Mouse (Mus musculus) layer of hippocampus, adult 9-10 months (tissue): ENCODE data around the gene Asb6.
A peak's percentile ranks its signal among the peaks of the same experiment; 100 is the strongest.

Experiments
- DNase-seq: peaks from one replicate; pipeline ENCODE4 v3.0.0; 2022; ENCODE audit warnings: low spot score

Gene Asb6

GRCm38 (mm10) chr2:30795271-30795888, 34.8 kb downstream of the Asb6 start:
- no peak for DNase-seq

- DNase-seq, result peak; percentile 94
These were observed 35.7 kb downstream of the Asb6 start for GRCm38 (mm10) chr2:30794179-30795108.

GRCm38 (mm10) chr2:30792061-30792460, 38.1 kb downstream of the Asb6 start:
- DNase-seq, result no peak

- DNase-seq, result no peak
These were observed 42.7 kb downstream of the Asb6 start for GRCm38 (mm10) chr2:30787466-30787865.

GRCm38 (mm10) chr2:30784078-30784994, 45.8 kb downstream of the Asb6 start:
- DNase-seq, result no peak

- peak; percentile 61 for DNase-seq
These were observed 46.8 kb downstream of the Asb6 start for GRCm38 (mm10) chr2:30783346-30783745.

- DNase-seq, result no peak
These were observed 47.5 kb downstream of the Asb6 start for GRCm38 (mm10) chr2:30782312-30783290.

GRCm38 (mm10) chr2:30779241-30779640, 50.9 kb downstream of the Asb6 start:
- DNase-seq, result no peak

GRCm38 (mm10) chr2:30778235-30778634, 51.9 kb downstream of the Asb6 start:
- no peak for DNase-seq

- no peak for DNase-seq
These were observed 52.9 kb downstream of the Asb6 start for GRCm38 (mm10) chr2:30777266-30777665.

GRCm38 (mm10) chr2:30775955-30776354, 54.2 kb downstream of the Asb6 start:
- DNase-seq, result no peak

GRCm38 (mm10) chr2:30773313-30774005, 56.7 kb downstream of the Asb6 start:
- DNase-seq, result no peak
